Mouse (Mus musculus): ENCODE measurements at regions not wholly inside any gene's neighbourhood (a gene's known extent, or its start where the extent isn't known, plus 50 kb on each side); places are given as distances from the start of the nearest gene placed in this dataset.
A peak's percentile ranks its signal among the peaks of the same experiment; 100 is the strongest.

- H3K9me3 ChIP-seq (ENCODE audit: low read length): no peaks in the 10 kb centered on the region
- H3K4me2 ChIP-seq (ENCODE audit: low read depth, low read length, poor library complexity, severe bottlenecking): no peak overlapping the region
- H3K9ac ChIP-seq (replicated peaks; ENCODE audit: low read length, poor library complexity, severe bottlenecking): no peak overlapping the region
- ATAC-seq (ENCODE audit: low FRiP score): no peak
- TF ChIP-seq CTCF (IDR thresholded peaks at IDR 0.05): no peak
- no peak for DNase-seq (ENCODE audit: low spot score)
- H3K27me3 ChIP-seq (ENCODE audit: insufficient read depth, low read length): no peaks in the 10 kb centered on the region
- no peaks in the 10 kb centered on the region for H3K4me1 ChIP-seq (ENCODE audit: insufficient read depth, low read length)
- H3K36me3 ChIP-seq (ENCODE audit: insufficient read depth, low read length): no peaks in the 10 kb centered on the region
- H3K4me3 ChIP-seq (ENCODE audit: low read depth, low read length): no peak overlapping the region
- WGBS: 86% methylated on average over 12 of the region's 12 CpGs
- no peak overlapping the region for H3K27ac ChIP-seq (ENCODE audit: low read depth, low read length)
These were observed 312.1 kb upstream of the Dio3 start for GRCm38 (mm10) chr12:109966776-109967175.

- no peaks in the 10 kb centered on the region for H3K36me3 ChIP-seq (ENCODE audit: insufficient read depth, low read length)
- H3K9ac ChIP-seq (replicated peaks; ENCODE audit: low read length, poor library complexity, severe bottlenecking): no peak overlapping the region
- no peak for ATAC-seq (ENCODE audit: low FRiP score)
- DNase-seq (ENCODE audit: low spot score): no peak
- no peak overlapping the region for H3K4me3 ChIP-seq (ENCODE audit: low read depth, low read length)
- 79% methylated on average over 7 of the region's 7 CpGs for whole genome bisulfite sequencing
- no peaks in the 10 kb centered on the region for H3K27me3 ChIP-seq (ENCODE audit: insufficient read depth, low read length)
- no peaks in the 10 kb centered on the region for H3K4me1 ChIP-seq (ENCODE audit: insufficient read depth, low read length)
- no peak overlapping the region for H3K4me2 ChIP-seq (ENCODE audit: low read depth, low read length, poor library complexity, severe bottlenecking)
- no peak overlapping the region for H3K27ac ChIP-seq (ENCODE audit: low read depth, low read length)
- no peak for TF ChIP-seq CTCF (IDR thresholded peaks at IDR 0.05)
- no peaks in the 10 kb centered on the region for H3K9me3 ChIP-seq (ENCODE audit: low read length)
These were observed 310.6 kb upstream of the Dio3 start for GRCm38 (mm10) chr12:109968303-109968702.

GRCm38 (mm10) chr12:109971508-109971907 is 307.4 kb upstream of the Dio3 start:
- Histone ChIP-seq H3K36me3 (ENCODE audit: insufficient read depth, low read length) (no peaks in the 10 kb centered on the region), H3K4me3 (ENCODE audit: low read depth, low read length) (no peak overlapping the region), H3K27me3 (ENCODE audit: insufficient read depth, low read length) (no peaks in the 10 kb centered on the region), H3K9me3 (ENCODE audit: low read length) (no peaks in the 10 kb centered on the region), H3K27ac (ENCODE audit: low read depth, low read length) (no peak overlapping the region), H3K4me2 (ENCODE audit: low read depth, low read length, poor library complexity, severe bottlenecking) (no peak overlapping the region), H3K9ac (replicated peaks; ENCODE audit: low read length, poor library complexity, severe bottlenecking) (no peak overlapping the region), H3K4me1 (ENCODE audit: insufficient read depth, low read length) (no peaks in the 10 kb centered on the region)
- TF ChIP-seq CTCF (IDR thresholded peaks at IDR 0.05): no peak
- 66% methylated on average over 3 of the region's 3 CpGs for WGBS
- ATAC-seq (ENCODE audit: low FRiP score): no peak
- no peak for DNase-seq (ENCODE audit: low spot score)

- no peak overlapping the region for H3K4me3 ChIP-seq (ENCODE audit: low read depth, low read length)
- H3K9me3 ChIP-seq (ENCODE audit: low read length): no peaks in the 10 kb centered on the region
- H3K4me2 ChIP-seq (ENCODE audit: low read depth, low read length, poor library complexity, severe bottlenecking): no peak overlapping the region
- H3K9ac ChIP-seq (replicated peaks; ENCODE audit: low read length, poor library complexity, severe bottlenecking): no peak overlapping the region
- no peak for ATAC-seq (ENCODE audit: low FRiP score)
- no peaks in the 10 kb centered on the region for H3K27me3 ChIP-seq (ENCODE audit: insufficient read depth, low read length)
- DNase-seq (ENCODE audit: low spot score): no peak
- no peaks in the 10 kb centered on the region for H3K4me1 ChIP-seq (ENCODE audit: insufficient read depth, low read length)
- H3K27ac ChIP-seq (ENCODE audit: low read depth, low read length): no peak overlapping the region
- H3K36me3 ChIP-seq (ENCODE audit: insufficient read depth, low read length): no peaks in the 10 kb centered on the region
- TF ChIP-seq CTCF (IDR thresholded peaks at IDR 0.05): no peak
- 75% methylated on average over 5 of the region's 5 CpGs for WGBS
These were observed 306.4 kb upstream of the Dio3 start for GRCm38 (mm10) chr12:109972366-109973015.

- Histone ChIP-seq H3K36me3 (ENCODE audit: insufficient read depth, low read length) (no peaks in the 10 kb centered on the region), H3K4me2 (ENCODE audit: low read depth, low read length, poor library complexity, severe bottlenecking) (no peak overlapping the region), H3K27me3 (ENCODE audit: insufficient read depth, low read length) (no peaks in the 10 kb centered on the region), H3K27ac (ENCODE audit: low read depth, low read length) (no peak overlapping the region), H3K4me3 (ENCODE audit: low read depth, low read length) (no peak overlapping the region), H3K9ac (replicated peaks; ENCODE audit: low read length, poor library complexity, severe bottlenecking) (no peak overlapping the region), H3K9me3 (ENCODE audit: low read length) (no peaks in the 10 kb centered on the region), H3K4me1 (ENCODE audit: insufficient read depth, low read length) (no peaks in the 10 kb centered on the region)
- ATAC-seq (ENCODE audit: low FRiP score) (no peak), DNase-seq (ENCODE audit: low spot score) (no peak)
- whole genome bisulfite sequencing: 81% methylated on average over 4 of the region's 4 CpGs
- TF ChIP-seq CTCF (IDR thresholded peaks at IDR 0.05): no peak
These were observed 305.3 kb upstream of the Dio3 start for GRCm38 (mm10) chr12:109973598-109973997.

- no peak for TF ChIP-seq CTCF (IDR thresholded peaks at IDR 0.05)
- no peak overlapping the region for H3K4me2 ChIP-seq (ENCODE audit: low read depth, low read length, poor library complexity, severe bottlenecking)
- WGBS: 75% methylated on average over 17 of the region's 17 CpGs
- ATAC-seq (ENCODE audit: low FRiP score) (no peak), DNase-seq (ENCODE audit: low spot score) (peak; percentile 56)
- no peak overlapping the region for H3K4me3 ChIP-seq (ENCODE audit: low read depth, low read length)
- no peak overlapping the region for H3K9ac ChIP-seq (replicated peaks; ENCODE audit: low read length, poor library complexity, severe bottlenecking)
- no peaks in the 10 kb centered on the region for H3K9me3 ChIP-seq (ENCODE audit: low read length)
- H3K4me1 ChIP-seq (ENCODE audit: insufficient read depth, low read length): no peaks in the 10 kb centered on the region
- H3K36me3 ChIP-seq (ENCODE audit: insufficient read depth, low read length): no peaks in the 10 kb centered on the region
- no peak overlapping the region for H3K27ac ChIP-seq (ENCODE audit: low read depth, low read length)
- no peaks in the 10 kb centered on the region for H3K27me3 ChIP-seq (ENCODE audit: insufficient read depth, low read length)
These were observed 303.5 kb upstream of the Dio3 start for GRCm38 (mm10) chr12:109975176-109975972.

Data from midbrain, postnatal 0 days (tissue).